ENCODE assay signal across 13 mouse cellular contexts in the genomic region with DNA sequence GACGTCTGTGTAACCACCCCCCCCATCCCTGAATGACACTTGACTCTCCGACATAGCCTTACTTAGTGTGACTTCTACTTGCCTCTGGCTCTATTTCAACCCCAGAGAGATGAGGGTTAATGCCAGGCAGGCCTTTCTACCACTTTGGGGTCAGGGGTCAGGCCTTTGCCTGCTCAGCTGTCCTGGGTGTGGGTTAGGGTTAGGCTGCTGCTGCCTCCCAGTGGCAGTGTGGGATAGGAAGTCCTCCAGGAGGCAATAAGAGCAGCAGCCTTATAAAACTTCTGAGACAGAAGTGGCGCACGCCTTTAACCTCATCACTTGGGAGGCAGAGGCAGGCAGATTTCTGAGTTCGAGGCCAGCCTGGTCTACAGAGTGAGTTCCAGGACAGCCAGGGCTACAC. TPM values are rescaled to one million over a fixed set of nuclear protein-coding genes. Genes with fewer than 3 reads are reported as not detected.
DNase-seq lines count a peak whose midpoint lies in the region; ATAC-seq and TF ChIP-seq lines count a peak whose summit lies in the region.
"Had no signal": no experiment of that assay in that cellular context is flagged by ENCODE, and none has a peak within 500 bp of the region (broad histone marks: within the 10 kb centered on the region; RNA-seq: fewer than 3 reads in every experiment).

No protein-coding gene starts in this region.

- no peak overlapping the region for H3K27ac ChIP-seq in kidney, adult 2 months (ENCODE audit: insufficient read depth, low read depth, low read length)
- H3K27ac ChIP-seq in kidney, embryonic 16.5 days (ENCODE audit: low read length): no peak overlapping the region
- no peak overlapping the region for H3K27ac ChIP-seq in heart, embryonic 10.5 days
- H3K27ac ChIP-seq: embryonic facial prominence, embryonic 13.5 days; hindbrain, embryonic 14.5 days had no signal

- H3K4me3 ChIP-seq in kidney, adult 2 months (ENCODE audit: insufficient read depth, low read depth, low read length): no peak overlapping the region
- no peak overlapping the region for H3K4me3 ChIP-seq in kidney, embryonic 16.5 days (ENCODE audit: low read length)
- H3K4me3 ChIP-seq in heart, embryonic 10.5 days: no peak overlapping the region
- H3K4me3 ChIP-seq: embryonic facial prominence, embryonic 13.5 days had no signal

- no peaks in the 10 kb centered on the region for H3K9me3 ChIP-seq in kidney, embryonic 16.5 days (ENCODE audit: low read length)
- H3K9me3 ChIP-seq in heart, embryonic 10.5 days: no peaks in the 10 kb centered on the region
- H3K9me3 ChIP-seq: embryonic facial prominence, embryonic 13.5 days had no signal

- no peaks in the 10 kb centered on the region for H3K27me3 ChIP-seq in kidney, adult 2 months (replicated peaks; ENCODE audit: control insufficient read depth, insufficient read depth, low read length)
- no peaks in the 10 kb centered on the region for H3K27me3 ChIP-seq in kidney, embryonic 16.5 days (ENCODE audit: insufficient read depth, low read length)
- H3K27me3 ChIP-seq in heart, embryonic 10.5 days (ENCODE audit: insufficient read depth, poor library complexity, severe bottlenecking): no peaks in the 10 kb centered on the region
- H3K27me3 ChIP-seq: embryonic facial prominence, embryonic 13.5 days had no signal

- no peak for DNase-seq in kidney, adult 2 months
- DNase-seq in B cell, adult 2 months: peak; percentile 15 to 28
- DNase-seq in NIH3T3 (ENCODE audit: low read depth): peak; percentile 44
- DNase-seq in lung, postnatal 4 days: peak; percentile 40 to 57
- no peak for DNase-seq in frontal cortex, adult 2 months (ENCODE audit: extremely low spot score in 1 of 2, low spot score in 1 of 2)
- no peak for DNase-seq in heart, embryonic 10.5 days (ENCODE audit: low spot score)
- DNase-seq: adrenal gland, postnatal 14 days; cerebellum, adult 11-12 months; heart, adult 18-20 months had no signal

- TF ChIP-seq POLR2A in kidney, adult 2 months (IDR thresholded peaks at IDR 0.05; ENCODE audit: low read depth, low read length): no peak

- no peak overlapping the region for H3K4me2 ChIP-seq in kidney, embryonic 16.5 days (replicated peaks; ENCODE audit: low read depth, low read length)
- H3K4me2 ChIP-seq: embryonic facial prominence, embryonic 13.5 days; hindbrain, embryonic 14.5 days had no signal

- TF ChIP-seq CTCF in kidney, adult 2 months (conservative IDR thresholded peaks at IDR 0.05; ENCODE audit: insufficient read depth, insufficient read length, low read depth, low read length): peak; percentile 42; the same call in 1 of the 2 replicates

- ATAC-seq in kidney, embryonic 16.5 days (ENCODE audit: low FRiP score, low TSS enrichment): no peak
- ATAC-seq: forebrain, embryonic 16.5 days had no signal

- peaks cover 4% of the 10 kb centered on the region; the same call in 1 of the 2 replicates for H3K4me1 ChIP-seq in kidney, adult 2 months (ENCODE audit: control insufficient read depth, insufficient read depth, low read length)
- H3K4me1 ChIP-seq in kidney, embryonic 16.5 days (ENCODE audit: insufficient read depth, low read length): peaks cover 7% of the 10 kb centered on the region
- peaks cover 6% of the 10 kb centered on the region for H3K4me1 ChIP-seq in heart, embryonic 10.5 days

- WGBS in kidney, adult 2 months: 90% methylated on average over 5 of the region's 5 CpGs
- 88% methylated on average over 5 of the region's 5 CpGs for WGBS in kidney, embryonic 16.5 days
- WGBS in heart, embryonic 10.5 days: 86% methylated on average over 5 of the region's 5 CpGs

- H3K36me3 ChIP-seq in kidney, adult 2 months (ENCODE audit: control insufficient read depth, insufficient read depth, low read length): peaks cover 2% of the 10 kb centered on the region
- peaks cover 72% of the 10 kb centered on the region for H3K36me3 ChIP-seq in kidney, embryonic 16.5 days (ENCODE audit: insufficient read depth, low read length)
- H3K36me3 ChIP-seq in heart, embryonic 10.5 days: peaks cover 82% of the 10 kb centered on the region

- no peak overlapping the region for H3K9ac ChIP-seq in kidney, embryonic 16.5 days (replicated peaks; ENCODE audit: low read length)
- H3K9ac ChIP-seq: embryonic facial prominence, embryonic 13.5 days; hindbrain, embryonic 14.5 days had no signal

RNA-seq across cellular contexts. Expression of gene Armc6, which starts 6.4 kb away (rescaled TPM):
- 14.2 and 14.4 TPM in 2 replicates for polyA plus RNA-seq in kidney, adult 2 months (2012; rRNA removed)
- polyA plus RNA-seq in kidney, embryonic 16.5 days (2015; fragmentation: Nextera tagmentation; extraction: Ambion mirVana): 23.8 and 31.5 TPM in 2 replicates
- polyA plus RNA-seq in frontal cortex, adult 2 months (2012; rRNA removed): 44.0 and 45.6 TPM in 2 replicates
- 29.5 and 31.6 TPM in 2 replicates for polyA plus RNA-seq in heart, embryonic 10.5 days (2016; fragmentation: Nextera tagmentation; extraction: Ambion mirVana)

RNA-seq across cellular contexts. Expression of gene Sugp2, which starts 6.6 kb away (rescaled TPM):
- polyA plus RNA-seq in kidney, adult 2 months (2012; rRNA removed): 18.9 and 20.2 TPM in 2 replicates
- polyA plus RNA-seq in kidney, embryonic 16.5 days (2015; fragmentation: Nextera tagmentation; extraction: Ambion mirVana): 28.0 and 34.8 TPM in 2 replicates
- 102 and 116 TPM in 2 replicates for polyA plus RNA-seq in frontal cortex, adult 2 months (2012; rRNA removed)
- polyA plus RNA-seq in heart, embryonic 10.5 days (2016; fragmentation: Nextera tagmentation; extraction: Ambion mirVana): 34.7 and 34.8 TPM in 2 replicates

RNA-seq across cellular contexts. Expression of gene Slc25a42, which starts 28.5 kb away (rescaled TPM):
- 129 and 132 TPM in 2 replicates for polyA plus RNA-seq in kidney, adult 2 months (2012; rRNA removed)
- polyA plus RNA-seq in kidney, embryonic 16.5 days (2015; fragmentation: Nextera tagmentation; extraction: Ambion mirVana): 5.0 and 6.4 TPM in 2 replicates
- 51.0 and 51.3 TPM in 2 replicates for polyA plus RNA-seq in frontal cortex, adult 2 months (2012; rRNA removed)
- polyA plus RNA-seq in heart, embryonic 10.5 days (2016; fragmentation: Nextera tagmentation; extraction: Ambion mirVana): 5.8 and 9.5 TPM in 2 replicates

RNA-seq across cellular contexts. Expression of gene Homer3, which starts 42.0 kb away (rescaled TPM):
- 22.4 and 23.7 TPM in 2 replicates for polyA plus RNA-seq in kidney, adult 2 months (2012; rRNA removed)
- 74.2 and 81.3 TPM in 2 replicates for polyA plus RNA-seq in kidney, embryonic 16.5 days (2015; fragmentation: Nextera tagmentation; extraction: Ambion mirVana)
- 18.2 and 18.5 TPM in 2 replicates for polyA plus RNA-seq in frontal cortex, adult 2 months (2012; rRNA removed)
- 42.7 and 80.5 TPM in 2 replicates for polyA plus RNA-seq in heart, embryonic 10.5 days (2016; fragmentation: Nextera tagmentation; extraction: Ambion mirVana)

Comparison
In these comparisons a context has a peak if more than half of its experiments do, and no peak if none do; other contexts are left out.
1. DNase-seq: peak in B cell, adult 2 months (2 of 2), NIH3T3 (single experiment) and lung, postnatal 4 days (2 of 2); none in kidney, adult 2 months (single experiment), frontal cortex, adult 2 months (0 of 2) and heart, embryonic 10.5 days (single experiment).